Mouse (Mus musculus) C2C12 (cell line): ENCODE results near the gene Stab1. TPM values are rescaled to one million over a fixed set of nuclear protein-coding genes. Genes with fewer than 3 reads are reported as not detected.

Experiments
- H3K27me3 ChIP-seq: one replicate; pipeline ENCODE4 v1.6.1; 2011; ENCODE audit not compliant: control insufficient read depth, insufficient read depth, insufficient read length
- H3K36me3 ChIP-seq: one replicate; pipeline ENCODE4 v1.6.1; 2011; ENCODE audit not compliant: control insufficient read depth, insufficient read depth
- H3K4me3 ChIP-seq: one replicate; pipeline ENCODE4 v1.5.1; 2011; ENCODE audit warnings: mild to moderate bottlenecking, control low read depth; ENCODE audit not compliant: poor library complexity, insufficient read depth, severe bottlenecking
- H3K79me2 ChIP-seq: one replicate; pipeline ENCODE4 v1.6.1; 2011; ENCODE audit not compliant: control insufficient read depth, insufficient read depth
- H3K79me3 ChIP-seq: one replicate; pipeline ENCODE4 v1.6.1; 2011; ENCODE audit warnings: low read depth, control low read depth
- H3ac ChIP-seq: one replicate; pipeline ENCODE3; 2011; ENCODE audit warnings: low read depth; ENCODE audit not compliant: control insufficient read depth, insufficient read length
- CEBPB ChIP-seq: IDR thresholded peaks from one replicate; pipeline ENCODE4 v1.6.1; 2011; ENCODE audit warnings: low read depth, mild to moderate bottlenecking, control low read depth, moderate library complexity
- CTCF ChIP-seq: IDR thresholded peaks from one replicate; pipeline ENCODE4 v1.5.1; 2011; ENCODE audit not compliant: control insufficient read depth, insufficient read depth, insufficient read length
- FOSL1 ChIP-seq: IDR thresholded peaks from one replicate; pipeline ENCODE4 v1.8.0; 2011; ENCODE audit warnings: mild to moderate bottlenecking, low read length; ENCODE audit not compliant: poor library complexity, insufficient read depth, severe bottlenecking
- MAX ChIP-seq: IDR thresholded peaks from one replicate; pipeline ENCODE4 v1.6.1; 2011; ENCODE audit warnings: mild to moderate bottlenecking, control low read depth
- MYOD1 ChIP-seq: IDR thresholded peaks from one replicate; pipeline ENCODE4 v1.6.1; 2011; ENCODE audit warnings: low read depth; ENCODE audit not compliant: control insufficient read depth, insufficient read length
- MYOG ChIP-seq: IDR thresholded peaks from one replicate; pipeline ENCODE4 v1.6.1; 2011; ENCODE audit not compliant: control insufficient read depth, insufficient read length; ENCODE audit errors: extremely low read depth
- USF1 ChIP-seq: IDR thresholded peaks from one replicate; pipeline ENCODE4 v1.6.1; 2011; ENCODE audit warnings: low read depth, mild to moderate bottlenecking, control low read depth, moderate library complexity
- polyA plus RNA-seq: library from polyadenylated mRNA; unstranded; fragments of >200 nt; fragmentation: generic; extraction: Trizol; gene quantifications from one replicate; pipeline ENCODE4 v1.2.1, GENCODE M21; 2012; ENCODE audit warnings: missing spikeins

The Stab1 gene
- polyA plus RNA-seq, 1 experiment = 0.25 TPM

- no peak for TF ChIP-seq CTCF
- TF ChIP-seq FOSL1 = no peak
- TF ChIP-seq USF1 = peak; percentile 79
- TF ChIP-seq MYOD1 = peak; percentile 70
- TF ChIP-seq CEBPB = no peak
- no peak for TF ChIP-seq MYOG
- TF ChIP-seq MAX = peak; percentile 94
Observed at GRCm38 (mm10) chr14:31197547-31198516, 29.4 kb upstream of the Stab1 start.

GRCm38 (mm10) chr14:31195968-31196367 lies 27.5 kb upstream of the Stab1 start:
- Histone ChIP-seq H3K27me3 (no peaks in the 10 kb centered on the region), H3K36me3 (peaks cover 82% of the 10 kb centered on the region), H3ac (no peak overlapping the region), H3K79me2 (peaks cover 98% of the 10 kb centered on the region), H3K4me3 (no peak overlapping the region), H3K79me3 (peaks cover 61% of the 10 kb centered on the region)
- peak; percentile 4 for TF ChIP-seq CTCF
- TF ChIP-seq USF1 = no peak

More at GRCm38 (mm10) chr14:31197547-31198516, 29.4 kb upstream of the Stab1 start:
- Histone ChIP-seq H3K4me3 (no peak overlapping the region), H3K36me3 (peaks cover 81% of the 10 kb centered on the region), H3K79me3 (peaks cover 69% of the 10 kb centered on the region), H3K27me3 (no peaks in the 10 kb centered on the region), H3ac (peak overlapping the region; percentile 68), H3K79me2 (peaks cover 98% of the 10 kb centered on the region)

GRCm38 (mm10) chr14:31195521-31195920 lies 27.1 kb upstream of the Stab1 start:
- no peaks in the 10 kb centered on the region for H3K27me3 ChIP-seq
- H3K79me3 ChIP-seq = peaks cover 62% of the 10 kb centered on the region
- peaks cover 82% of the 10 kb centered on the region for H3K36me3 ChIP-seq
- TF ChIP-seq MYOG (no peak), CEBPB (no peak), FOSL1 (no peak), MYOD1 (no peak), MAX (no peak), USF1 (no peak), CTCF (no peak)
- H3K79me2 ChIP-seq = peaks cover 96% of the 10 kb centered on the region
- no peak overlapping the region for H3K4me3 ChIP-seq
- H3ac ChIP-seq = no peak overlapping the region

GRCm38 (mm10) chr14:31194891-31195513 lies 26.6 kb upstream of the Stab1 start:
- peaks cover 82% of the 10 kb centered on the region for H3K36me3 ChIP-seq
- H3K79me2 ChIP-seq = peaks cover 91% of the 10 kb centered on the region
- no peak overlapping the region for H3K4me3 ChIP-seq
- H3ac ChIP-seq = no peak overlapping the region
- TF ChIP-seq FOSL1 = no peak
- H3K27me3 ChIP-seq = no peaks in the 10 kb centered on the region
- H3K79me3 ChIP-seq = peaks cover 56% of the 10 kb centered on the region

- peaks cover 52% of the 10 kb centered on the region for H3K79me3 ChIP-seq
- H3K4me3 ChIP-seq = no peak overlapping the region
- H3K79me2 ChIP-seq = peaks cover 85% of the 10 kb centered on the region
- H3K27me3 ChIP-seq = no peaks in the 10 kb centered on the region
- TF ChIP-seq MYOG = no peak
- no peak for TF ChIP-seq MAX
- TF ChIP-seq CEBPB = no peak
- TF ChIP-seq CTCF = no peak
- no peak for TF ChIP-seq FOSL1
- TF ChIP-seq USF1 = no peak
- no peak for TF ChIP-seq MYOD1
- peaks cover 82% of the 10 kb centered on the region for H3K36me3 ChIP-seq
- H3ac ChIP-seq = no peak overlapping the region
Observed at GRCm38 (mm10) chr14:31194441-31194840, 26.0 kb upstream of the Stab1 start.

- TF ChIP-seq MYOD1 (no peak), MAX (no peak)
- Histone ChIP-seq H3K36me3 (peaks cover 84% of the 10 kb centered on the region), H3K79me2 (peaks cover 78% of the 10 kb centered on the region), H3K27me3 (no peaks in the 10 kb centered on the region), H3ac (no peak overlapping the region), H3K4me3 (no peak overlapping the region), H3K79me3 (peaks cover 50% of the 10 kb centered on the region)
Observed at GRCm38 (mm10) chr14:31193791-31194190, 25.4 kb upstream of the Stab1 start.
